15 mouse cellular contexts compared by ENCODE assay signal in genomic region chr9:69507206-69507605, GRCm38 (mm10). TPM values are rescaled to one million over a fixed set of nuclear protein-coding genes. Genes with fewer than 3 reads are reported as not detected.
A peak's percentile ranks its signal among the peaks of the same experiment; 100 is the strongest.
DNase-seq lines count a peak whose midpoint lies in the region; ATAC-seq and TF ChIP-seq lines count a peak whose summit lies in the region.
"Had no signal": no experiment of that assay in that cellular context is flagged by ENCODE, and none has a peak within 500 bp of the region (broad histone marks: within the 10 kb centered on the region; RNA-seq: fewer than 3 reads in every experiment).

No protein-coding gene starts in this region.

- TF ChIP-seq EP300 in stomach, postnatal 0 days (optimal IDR thresholded peaks at IDR 0.05) = no peak

- H3K27ac ChIP-seq in forebrain, embryonic 14.5 days (ENCODE audit: low read depth, low read length) = no peak overlapping the region
- no peak overlapping the region for H3K27ac ChIP-seq in forebrain, embryonic 16.5 days (ENCODE audit: low read length)
- H3K27ac ChIP-seq in lung, embryonic 14.5 days (ENCODE audit: low read depth) = no peak overlapping the region
- H3K27ac ChIP-seq in midbrain, embryonic 13.5 days = 0 out of 2 replicates have a peak overlapping the region, but pooled peaks have one; percentile 30
- H3K27ac ChIP-seq in stomach, postnatal 0 days (replicated peaks) = no peak overlapping the region
- H3K27ac ChIP-seq: heart, adult 2 months; neural tube, embryonic 12.5 days had no signal

- no peaks in the 10 kb centered on the region for H3K4me1 ChIP-seq in forebrain, embryonic 14.5 days (ENCODE audit: control insufficient read depth, insufficient read depth, low read length)
- H3K4me1 ChIP-seq in forebrain, embryonic 16.5 days (replicated peaks; ENCODE audit: control insufficient read depth, insufficient read depth, low read length) = peaks cover 6% of the 10 kb centered on the region; the same call in 1 of the 2 replicates
- no peaks in the 10 kb centered on the region for H3K4me1 ChIP-seq in lung, embryonic 14.5 days (ENCODE audit: insufficient read depth)
- peaks cover 24% of the 10 kb centered on the region for H3K4me1 ChIP-seq in midbrain, embryonic 13.5 days (replicated peaks)
- no peaks in the 10 kb centered on the region for H3K4me1 ChIP-seq in stomach, postnatal 0 days (replicated peaks; ENCODE audit: control insufficient read depth, insufficient read depth)
- H3K4me1 ChIP-seq: megakaryocyte, embryonic 14.5 days had no signal

- no peaks in the 10 kb centered on the region for H3K36me3 ChIP-seq in forebrain, embryonic 14.5 days (ENCODE audit: control insufficient read depth, insufficient read depth, low read length)
- no peaks in the 10 kb centered on the region for H3K36me3 ChIP-seq in forebrain, embryonic 16.5 days (ENCODE audit: control insufficient read depth, insufficient read depth)
- no peaks in the 10 kb centered on the region for H3K36me3 ChIP-seq in lung, embryonic 14.5 days (ENCODE audit: insufficient read depth)
- H3K36me3 ChIP-seq in midbrain, embryonic 13.5 days = no peaks in the 10 kb centered on the region
- no peaks in the 10 kb centered on the region for H3K36me3 ChIP-seq in stomach, postnatal 0 days (ENCODE audit: control insufficient read depth, insufficient read depth, low read length)
- H3K36me3 ChIP-seq: neural tube, embryonic 12.5 days had no signal

- no peak overlapping the region for H3K4me3 ChIP-seq in forebrain, embryonic 14.5 days (ENCODE audit: low read depth, low read length)
- no peak overlapping the region for H3K4me3 ChIP-seq in forebrain, embryonic 16.5 days (replicated peaks; ENCODE audit: low read length)
- H3K4me3 ChIP-seq in lung, embryonic 14.5 days (ENCODE audit: low read depth, low read length) = no peak overlapping the region
- H3K4me3 ChIP-seq in midbrain, embryonic 13.5 days (replicated peaks) = no peak overlapping the region
- no peak overlapping the region for H3K4me3 ChIP-seq in stomach, postnatal 0 days (ENCODE audit: low read depth, low read length)
- H3K4me3 ChIP-seq: heart, adult 2 months; megakaryocyte, embryonic 14.5 days; neural tube, embryonic 12.5 days had no signal

- no peak overlapping the region for H3K9ac ChIP-seq in forebrain, embryonic 14.5 days (ENCODE audit: low read length)
- H3K9ac ChIP-seq in forebrain, embryonic 16.5 days (replicated peaks; ENCODE audit: low read depth, low read length) = no peak overlapping the region
- no peak overlapping the region for H3K9ac ChIP-seq in lung, embryonic 14.5 days
- H3K9ac ChIP-seq in midbrain, embryonic 13.5 days (replicated peaks) = no peak overlapping the region; the same call in 1 of the 2 replicates
- no peak overlapping the region for H3K9ac ChIP-seq in stomach, postnatal 0 days (ENCODE audit: low read length)
- H3K9ac ChIP-seq: neural tube, embryonic 12.5 days had no signal

- H3K4me2 ChIP-seq in forebrain, embryonic 14.5 days (ENCODE audit: low read length) = no peak overlapping the region
- H3K4me2 ChIP-seq in forebrain, embryonic 16.5 days (ENCODE audit: low read length) = no peak overlapping the region; the same call in 1 of the 2 replicates
- H3K4me2 ChIP-seq in lung, embryonic 14.5 days = no peak overlapping the region
- H3K4me2 ChIP-seq in midbrain, embryonic 13.5 days (replicated peaks) = peak overlapping the region; percentile 30
- peak overlapping the region; percentile 24; the same call in 1 of the 2 replicates for H3K4me2 ChIP-seq in stomach, postnatal 0 days (replicated peaks; ENCODE audit: low read depth)
- H3K4me2 ChIP-seq: neural tube, embryonic 12.5 days had no signal

- ATAC-seq in forebrain, embryonic 14.5 days = no peak
- no peak for ATAC-seq in forebrain, embryonic 16.5 days
- ATAC-seq in lung, embryonic 14.5 days (ENCODE audit: insufficient read depth) = no peak
- ATAC-seq in midbrain, embryonic 13.5 days = 0 out of 2 replicates have a peak, but pooled peaks have one; percentile 34
- no peak for ATAC-seq in stomach, postnatal 0 days (ENCODE audit: low FRiP score, low TSS enrichment)
- no peak for ATAC-seq in megakaryocyte progenitor cell, adult 5-6 weeks (replicated peaks; ENCODE audit: poor library complexity)

- DNase-seq in forebrain, embryonic 14.5 days (ENCODE audit: low spot score) = peak; percentile 28
- DNase-seq in lung, embryonic 14.5 days = peak; percentile 12
- no peak for DNase-seq in lung, postnatal 10 days
- no peak for DNase-seq in stomach, postnatal 0 days (ENCODE audit: low spot score)
- no peak for DNase-seq in right cerebral cortex, postnatal 4 days
- DNase-seq: heart, adult 2 months; kidney, postnatal 4 days; liver; lung, adult 2 months; thymus, adult 2 months had no signal

- peaks cover 4% of the 10 kb centered on the region; the same call in 1 of the 2 replicates for H3K27me3 ChIP-seq in forebrain, embryonic 14.5 days (replicated peaks; ENCODE audit: control insufficient read depth, insufficient read depth, low read length)
- peaks cover 18% of the 10 kb centered on the region for H3K27me3 ChIP-seq in forebrain, embryonic 16.5 days (replicated peaks; ENCODE audit: control insufficient read depth, insufficient read depth, low read length)
- H3K27me3 ChIP-seq in lung, embryonic 14.5 days (ENCODE audit: insufficient read depth, low read length) = peaks cover 13% of the 10 kb centered on the region
- H3K27me3 ChIP-seq in midbrain, embryonic 13.5 days = peaks cover 13% of the 10 kb centered on the region; the same call in 1 of the 2 replicates
- H3K27me3 ChIP-seq in stomach, postnatal 0 days (ENCODE audit: control insufficient read depth, insufficient read depth, low read length) = no peaks in the 10 kb centered on the region

- no peaks in the 10 kb centered on the region for H3K9me3 ChIP-seq in forebrain, embryonic 14.5 days (replicated peaks; ENCODE audit: control insufficient read depth, low read length)
- H3K9me3 ChIP-seq in forebrain, embryonic 16.5 days (ENCODE audit: control insufficient read depth, low read length) = no peaks in the 10 kb centered on the region
- no peaks in the 10 kb centered on the region for H3K9me3 ChIP-seq in lung, embryonic 14.5 days (ENCODE audit: low read depth, low read length)
- H3K9me3 ChIP-seq in midbrain, embryonic 13.5 days = no peaks in the 10 kb centered on the region
- no peaks in the 10 kb centered on the region for H3K9me3 ChIP-seq in stomach, postnatal 0 days (ENCODE audit: control insufficient read depth, low read length)
- H3K9me3 ChIP-seq: neural tube, embryonic 12.5 days had no signal

- 19% methylated on average over 11 of the region's 11 CpGs for WGBS in forebrain, embryonic 14.5 days
- WGBS in forebrain, embryonic 16.5 days = 15% methylated on average over 11 of the region's 11 CpGs
- 45% methylated on average over 11 of the region's 11 CpGs for WGBS in lung, embryonic 14.5 days
- 21% methylated on average over 11 of the region's 11 CpGs for WGBS in midbrain, embryonic 13.5 days
- WGBS in stomach, postnatal 0 days = 33% methylated on average over 11 of the region's 11 CpGs

- TF ChIP-seq CTCF in lung, embryonic 14.5 days (IDR thresholded peaks at IDR 0.05; ENCODE audit: low read depth) = no peak
- TF ChIP-seq CTCF in stomach, postnatal 0 days (IDR thresholded peaks at IDR 0.05; ENCODE audit: low read depth) = no peak

RNA-seq across cellular contexts. Expression of gene Anxa2, which starts 53.8 kb away (rescaled TPM):
- 109 and 118 TPM in 2 replicates for polyA plus RNA-seq in forebrain, embryonic 14.5 days (2014; fragmentation: Nextera tagmentation; extraction: Ambion mirVana)
- polyA plus RNA-seq in forebrain, embryonic 16.5 days (2015; fragmentation: Nextera tagmentation; extraction: Ambion mirVana) = 82.2 and 115 TPM in 2 replicates
- 474 and 484 TPM in 2 replicates for polyA plus RNA-seq in lung, embryonic 14.5 days (2014; fragmentation: Nextera tagmentation; extraction: Ambion mirVana)
- 96.0 and 115 TPM in 2 replicates for polyA plus RNA-seq in midbrain, embryonic 13.5 days (2015; fragmentation: Nextera tagmentation; extraction: Ambion mirVana)
- 634 and 654 TPM in 2 replicates for polyA plus RNA-seq in stomach, postnatal 0 days (2015; fragmentation: Nextera tagmentation; extraction: Ambion mirVana)
- 111 and 140 TPM in 2 replicates for total RNA-seq in megakaryocyte progenitor cell, adult 5-6 weeks (2015)
- 74.3 and 112 TPM in 2 replicates for total RNA-seq in megakaryocyte progenitor cell, adult 5-6 weeks (2017)

Comparison
In these comparisons a context has a peak if more than half of its experiments do, and no peak if none do; other contexts are left out.
1. DNase-seq: peak in forebrain, embryonic 14.5 days (single experiment) and lung, embryonic 14.5 days (single experiment); none in lung, postnatal 10 days (single experiment), stomach, postnatal 0 days (single experiment) and right cerebral cortex, postnatal 4 days (single experiment).
2. H3K4me2 ChIP-seq: peak in midbrain, embryonic 13.5 days (single experiment) and stomach, postnatal 0 days (single experiment); none in forebrain, embryonic 14.5 days (single experiment), forebrain, embryonic 16.5 days (single experiment) and lung, embryonic 14.5 days (single experiment).